Mouse (Mus musculus) layer of hippocampus, postnatal 14 days (tissue): Measurements from ENCODE around the gene Scmh1. TPM values are rescaled to one million over a fixed set of nuclear protein-coding genes. Genes with fewer than 3 reads are reported as not detected.

ENCODE experiments used
- DNase-seq, 2 experiments: peaks; one replicate each; pipeline ENCODE4 v3.0.0; 2021 to 2022; ENCODE audit warnings: low spot score in 2 of 2, mixed read lengths in 1 of 2
- total RNA-seq, 2 experiments: library from RNA; stranded (reverse); gene quantifications; 2 replicates each; pipeline ENCODE4 v1.2.3; 2021

Scmh1 gene
- total RNA-seq, 2 experiments from 2014 or later: 112 TPM

- no peak for DNase-seq
These were observed 133.6 kb downstream of the Scmh1 start for GRCm38 (mm10) chr4:120538664-120539063.

- no peak for DNase-seq
These were observed 139.8 kb downstream of the Scmh1 start for GRCm38 (mm10) chr4:120544896-120545295.

DNA sequence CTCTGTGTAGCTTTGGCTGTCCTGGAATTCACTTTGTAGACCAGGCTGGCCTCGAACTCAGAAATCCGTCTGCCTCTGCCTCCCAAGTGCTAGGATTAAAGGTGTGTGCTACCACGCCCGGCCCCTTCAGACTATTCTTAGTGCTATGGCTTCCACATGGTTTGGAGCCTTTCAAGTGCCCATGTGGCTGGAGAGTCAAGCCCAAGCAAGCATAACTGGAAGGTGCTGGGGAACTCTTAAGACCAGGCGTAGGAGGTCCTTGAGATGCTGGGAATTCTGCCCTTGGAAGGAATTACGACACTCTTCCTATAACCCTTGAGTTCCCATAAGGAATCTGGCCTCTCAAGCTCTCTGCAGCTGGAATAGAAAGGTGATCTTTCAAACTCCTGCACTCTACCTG lies 151.5 kb downstream of the Scmh1 start:
- DNase-seq: no peak

- DNase-seq: no peak
These were observed 160.6 kb downstream of the Scmh1 start for GRCm38 (mm10) chr4:120565726-120566125.

DNA sequence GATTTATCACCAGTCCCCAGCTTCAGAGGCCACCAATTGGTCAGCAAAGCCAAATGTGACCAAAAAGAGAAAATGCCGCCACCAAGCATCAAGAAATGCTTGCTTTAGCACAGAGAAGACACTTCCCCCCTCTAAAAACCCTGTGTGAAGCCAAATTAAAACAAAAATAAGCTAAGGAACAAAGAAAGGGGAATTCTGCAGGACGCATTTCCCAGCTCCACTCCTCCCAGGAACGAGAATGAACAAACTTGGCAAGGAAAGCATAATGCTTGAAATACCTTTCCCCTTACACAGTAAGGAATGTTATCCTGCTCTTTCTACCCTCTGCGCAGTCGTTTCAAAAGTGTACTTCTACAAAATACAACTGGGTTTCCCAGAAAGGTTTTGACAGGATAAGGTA lies 162.9 kb downstream of the Scmh1 start:
- no peak for DNase-seq

DNA sequence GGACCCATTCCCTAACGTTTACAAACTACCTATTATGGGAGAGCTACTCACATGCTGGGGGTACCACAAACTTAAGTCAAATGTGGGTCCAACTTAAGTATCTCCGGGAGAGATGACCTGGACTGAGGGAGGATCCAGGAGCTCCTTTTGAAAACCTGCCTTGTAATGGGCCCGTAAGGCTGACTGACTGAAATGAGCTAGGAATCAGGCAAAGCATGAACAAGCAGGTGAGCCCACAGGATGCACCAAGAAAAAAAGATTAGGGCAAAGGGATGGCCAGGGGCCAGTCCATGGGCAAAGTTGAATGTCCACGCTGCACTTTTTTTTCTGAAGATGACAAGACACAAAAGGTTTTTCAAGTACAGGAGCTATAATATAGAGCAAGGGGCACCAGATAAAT lies 163.9 kb downstream of the Scmh1 start:
- peak in 1 of 2 experiments; percentile 12 for DNase-seq

DNA sequence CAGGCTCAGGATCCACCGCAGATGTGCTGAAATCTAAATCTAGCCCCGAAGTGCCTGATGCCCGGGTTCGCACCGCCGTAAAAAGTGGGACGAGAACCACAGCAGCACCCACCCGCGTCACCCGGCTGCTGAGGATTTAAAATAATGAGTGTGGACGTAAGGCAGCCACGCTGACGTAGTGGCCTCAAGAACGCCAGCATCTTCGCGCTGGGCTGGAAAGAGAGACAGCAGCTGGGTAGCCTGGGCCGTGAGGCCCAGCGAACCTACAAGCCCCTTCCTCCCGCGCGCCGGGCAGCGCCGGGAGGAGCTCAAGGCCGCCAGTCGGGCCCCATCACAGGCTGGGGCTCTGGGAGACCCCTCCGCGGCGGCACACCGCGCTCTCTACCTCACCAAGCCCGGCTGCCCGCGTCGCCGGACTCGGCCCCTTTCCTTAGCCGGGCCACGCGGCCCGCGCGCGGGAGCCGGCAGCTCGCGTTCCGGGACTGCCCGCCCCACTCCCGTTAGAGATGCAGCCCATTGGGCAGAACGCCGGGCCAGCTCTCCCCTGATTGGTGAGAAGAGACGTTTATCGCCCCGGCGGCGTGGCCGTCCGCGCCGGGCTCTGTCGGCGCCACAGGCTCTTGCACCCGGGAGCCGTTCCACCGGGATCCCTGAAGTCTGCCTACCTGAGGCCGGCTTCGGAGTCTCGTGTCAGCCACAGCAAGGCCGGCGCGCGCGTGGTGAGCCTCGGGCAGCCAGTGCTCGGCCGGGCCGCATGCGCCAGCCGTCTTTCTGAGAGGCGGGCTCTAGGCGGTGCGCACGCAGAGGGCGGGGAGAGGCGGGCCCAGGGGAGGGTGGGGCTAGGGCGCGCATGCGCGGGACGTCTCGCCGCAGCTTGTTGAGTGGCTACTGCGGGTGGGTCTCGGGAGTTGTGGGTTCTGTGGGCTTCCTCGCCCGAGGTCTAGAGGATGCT lies 164.7 kb downstream of the Scmh1 start, which contains the start of gene Ctps:
Gene Ctps, minus strand, starts transcription at position 791 of the 952 bp plus-strand sequence.
- peak; percentile 94 to 98 for DNase-seq

DNA sequence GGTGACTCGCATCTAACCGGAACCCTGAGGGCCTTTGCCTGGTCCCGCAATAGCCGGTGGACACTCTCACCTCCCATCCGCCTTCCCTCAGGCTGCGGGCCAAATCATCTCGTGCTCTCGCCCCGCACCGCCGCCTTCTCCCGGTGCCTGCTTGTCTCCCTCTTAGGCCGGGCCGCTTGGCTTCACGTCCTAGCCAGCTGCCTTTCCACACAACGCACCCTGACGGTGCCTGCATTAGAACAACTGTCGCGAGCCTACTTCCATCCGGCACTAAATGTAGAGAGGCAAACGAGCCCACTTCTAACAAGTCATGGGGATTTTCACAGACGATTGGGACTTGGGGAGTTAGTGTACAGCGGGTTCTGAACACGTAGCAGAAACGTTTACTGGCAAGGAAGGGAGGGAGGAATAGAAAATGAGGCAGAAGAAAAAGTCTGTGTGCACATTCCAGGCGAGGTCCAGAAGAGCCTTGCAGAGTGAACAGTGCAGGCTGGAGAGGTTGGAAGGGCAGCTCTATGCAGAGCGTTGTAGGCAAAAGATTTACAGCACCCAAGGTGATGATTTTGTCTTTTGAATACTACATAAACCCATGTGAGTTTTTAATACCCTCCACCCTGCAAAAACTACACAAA lies 165.5 kb downstream of the Scmh1 start:
- no peak for DNase-seq

- no peak for DNase-seq
These were observed 166.0 kb downstream of the Scmh1 start for GRCm38 (mm10) chr4:120571070-120571464.

DNA sequence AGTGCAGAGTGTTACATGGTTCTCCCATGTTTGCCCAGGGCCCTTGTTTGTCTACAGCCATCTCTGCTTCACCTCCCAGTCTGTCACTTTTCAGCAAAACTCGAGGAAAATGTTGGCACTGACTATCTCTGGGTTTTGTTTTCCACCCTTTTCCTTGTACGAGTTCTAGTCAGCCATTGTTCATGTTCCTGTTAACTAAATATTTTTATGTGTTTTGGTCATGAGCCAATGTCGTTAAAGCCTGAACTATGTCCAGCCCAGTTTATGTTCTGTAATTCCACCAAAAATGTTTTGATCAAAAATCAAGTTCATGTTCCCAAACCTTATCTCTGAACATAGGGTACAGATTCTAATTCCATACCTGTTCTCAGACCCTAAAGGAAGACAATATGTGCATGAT lies 166.6 kb downstream of the Scmh1 start:
- no peak for DNase-seq

Other genes starting within 250 kb of the Scmh1 start
- not detected for gene Edn2, start 244.1 kb upstream of the Scmh1 start, total RNA-seq
- gene Foxo6, start 117.9 kb upstream of the Scmh1 start, total RNA-seq: 10 to 100 TPM; 42.8 to 47.4 TPM
- under 1 TPM; 0.37 to 0.86 TPM for gene Slfnl1, start 127.0 kb downstream of the Scmh1 start, total RNA-seq
- 10 to 100 TPM; 41.9 to 46.2 TPM for gene Ctps, start 165.0 kb downstream of the Scmh1 start, total RNA-seq
- not detected for gene Gm8439, start 183.5 kb downstream of the Scmh1 start, total RNA-seq